Mouse (Mus musculus) limb, embryonic 10.5 days (tissue): ENCODE data around the gene Ermp1. TPM values are rescaled to one million over a fixed set of nuclear protein-coding genes. Genes with fewer than 3 reads are reported as not detected.

Experiments used
- DNase-seq: peaks from one replicate; pipeline ENCODE4 v3.0.0-alpha.2; 2017; ENCODE audit warnings: low spot score
- H3K27ac ChIP-seq: fragments of 300-500 bp; sonication (generic); 2 replicates; pipeline ENCODE4 v1.5.1; 2016; ENCODE audit warnings: mild to moderate bottlenecking
- H3K27me3 ChIP-seq: fragments of 300-500 bp; sonication (generic); 2 replicates; pipeline ENCODE4 v1.6.1; 2016; ENCODE audit warnings: low read depth, mild to moderate bottlenecking; ENCODE audit not compliant: poor library complexity, severe bottlenecking
- H3K36me3 ChIP-seq: fragments of 300-500 bp; sonication (generic); 2 replicates; pipeline ENCODE4 v1.6.1; 2016; ENCODE audit warnings: mild to moderate bottlenecking, moderate library complexity
- H3K4me1 ChIP-seq: fragments of 300-500 bp; sonication (generic); 2 replicates; pipeline ENCODE4 v1.6.1; 2016
- H3K4me3 ChIP-seq: fragments of 300-500 bp; sonication (generic); 2 replicates; pipeline ENCODE4 v1.5.1; 2016; ENCODE audit warnings: mild to moderate bottlenecking, moderate library complexity
- H3K9me3 ChIP-seq: fragments of 300-500 bp; sonication (generic); replicated peaks from 2 replicates; pipeline ENCODE4 v1.6.1; 2016; ENCODE audit warnings: mild to moderate bottlenecking
- WGBS: fragments of 180-500 bp; shearing (Covaris S2); methylation state at CpG from one replicate; pipeline ENCODE4 v1.1.7; 2016; 5-methylcytosine and 5-hydroxymethylcytosine counted together
- polyA plus RNA-seq: library from polyadenylated mRNA; unstranded; fragments of >200 nt; fragmentation: Nextera tagmentation; extraction: Ambion mirVana; gene quantifications from 2 replicates; pipeline ENCODE4 v1.2.1, GENCODE M21; 2016

The Ermp1 gene
- polyA plus RNA-seq, 1 experiment from 2014 or later, result 18.1 TPM

GRCm38 (mm10) chr19:29562603-29563002, 85.6 kb downstream of the Ermp1 start:
- H3K27me3 ChIP-seq, result no peaks in the 10 kb centered on the region
- DNase-seq, result no peak
- no peak overlapping the region for H3K4me3 ChIP-seq
- H3K9me3 ChIP-seq, result no peaks in the 10 kb centered on the region
- peaks cover 40% of the 10 kb centered on the region for H3K36me3 ChIP-seq
- H3K4me1 ChIP-seq, result no peaks in the 10 kb centered on the region
- WGBS, result 72% methylated on average over 3 of the region's 3 CpGs
- H3K27ac ChIP-seq, result no peak overlapping the region

GRCm38 (mm10) chr19:29562166-29562565, 86.0 kb downstream of the Ermp1 start:
- peaks cover 39% of the 10 kb centered on the region for H3K36me3 ChIP-seq
- H3K4me1 ChIP-seq, result no peaks in the 10 kb centered on the region
- no peaks in the 10 kb centered on the region for H3K9me3 ChIP-seq
- H3K4me3 ChIP-seq, result no peak overlapping the region
- no peak overlapping the region for H3K27ac ChIP-seq
- 87% methylated on average over 4 of the region's 4 CpGs for WGBS
- DNase-seq, result no peak
- H3K27me3 ChIP-seq, result no peaks in the 10 kb centered on the region

Other genes starting within 250 kb of the Ermp1 start
- not detected in 2 replicates for gene Pdcd1lg2, start 237.5 kb downstream of the Ermp1 start, polyA plus RNA-seq
- 15.5 and 19.5 TPM in 2 replicates for gene Ric1, start 126.1 kb downstream of the Ermp1 start, polyA plus RNA-seq
- not detected in 2 replicates for gene Mlana, start 49.4 kb upstream of the Ermp1 start, polyA plus RNA-seq
- 3.7 and 4.6 TPM in 2 replicates for gene 9930021J03Rik, start 157.6 kb upstream of the Ermp1 start, polyA plus RNA-seq
- gene Ranbp6, start 164.6 kb upstream of the Ermp1 start, polyA plus RNA-seq, result 19.6 and 26.1 TPM in 2 replicates